Mouse (Mus musculus) hematopoietic multipotent progenitor cell, adult 10-12 weeks (in vitro differentiated cells): ENCODE measurements around the gene Lce1f. TPM values are rescaled to one million over a fixed set of nuclear protein-coding genes. Genes with fewer than 3 reads are reported as not detected.

Experiments
- polyA plus RNA-seq: library from polyadenylated mRNA; stranded (reverse); fragments of >175 nt; gene quantifications from 2 replicates; pipeline ENCODE4 v1.2.3, GENCODE M21; 2012; ENCODE audit warnings: low replicate concordance

The Lce1f gene
- not detected in 2 replicates for polyA plus RNA-seq

DNA sequence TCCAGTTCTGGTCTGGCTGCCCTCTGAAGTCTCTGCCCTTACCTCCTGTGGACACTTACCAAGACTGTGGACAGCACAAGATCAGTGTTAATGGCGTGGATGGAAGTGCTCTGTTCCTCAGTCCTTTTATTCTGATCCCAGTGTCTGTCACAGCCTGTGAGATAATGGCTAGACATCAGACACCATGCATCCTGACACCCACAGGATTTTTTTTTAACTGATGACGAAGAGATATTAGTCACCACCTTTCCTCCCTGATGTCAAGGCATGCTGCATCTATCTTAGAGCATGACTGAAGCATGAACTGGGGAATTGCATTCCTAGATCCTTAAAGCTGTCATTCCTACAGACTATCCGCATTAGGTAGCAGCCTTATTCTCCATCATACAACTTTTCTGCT lies at the start of gene Lce1f:
Gene Lce1f (minus strand): TSS at position 101 of the 400 bp plus-strand sequence.

GRCm38 (mm10) chr3:92764965-92765364 lies 44.8 kb upstream of the Lce1f start, which contains the start of gene Lce1h:
TSS of gene Lce1h (minus strand) at chr3:92765065.

GRCm38 (mm10) chr3:92752238-92752637 lies 32.1 kb upstream of the Lce1f start, which contains the start of gene Lce1g:
TSS of gene Lce1g (minus strand) at chr3:92752338.

DNA sequence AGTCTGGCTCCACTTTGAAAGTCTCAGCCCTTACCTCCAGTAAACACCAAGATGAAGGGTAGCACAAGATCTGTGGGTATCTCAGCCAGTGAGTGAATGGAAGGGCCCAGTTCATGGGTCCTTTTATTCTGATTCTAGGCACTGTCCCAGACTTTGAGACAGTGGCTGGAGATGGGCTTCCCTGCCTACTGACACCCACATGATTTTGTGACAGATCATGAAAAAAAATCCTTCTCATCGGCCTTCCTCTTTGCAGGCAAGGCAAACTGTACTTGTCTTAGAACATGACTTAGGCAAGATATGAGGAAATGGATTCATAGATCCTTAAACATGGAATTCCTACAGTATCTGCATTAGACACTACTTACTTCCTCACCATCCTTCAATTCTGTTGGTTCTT lies 18.8 kb upstream of the Lce1f start, which contains the start of gene Gm38119:
Gene Gm38119 (minus strand): TSS at position 101 of the 400 bp plus-strand sequence.

DNA sequence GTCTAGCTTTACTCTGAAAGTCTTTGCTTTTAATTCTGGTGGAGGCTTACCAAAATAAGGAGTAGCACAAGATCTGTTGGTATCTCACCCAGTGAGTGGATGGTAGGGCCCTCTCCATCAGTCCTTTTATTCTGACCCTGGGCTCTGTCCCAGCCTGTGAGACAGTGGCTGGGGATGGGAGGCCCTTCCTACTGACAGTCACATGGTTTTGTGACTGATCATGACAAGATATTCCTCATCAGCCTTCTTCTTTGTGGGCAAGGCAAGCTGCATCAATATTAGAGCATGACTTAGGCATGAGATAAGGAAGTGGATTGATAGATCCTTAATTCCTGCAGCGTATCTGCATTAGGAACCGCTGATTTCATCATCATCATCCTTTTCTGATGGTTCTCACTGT lies 11.2 kb downstream of the Lce1f start, which contains the start of gene Lce1e:
Gene Lce1e (minus strand): TSS at position 101 of the 400 bp plus-strand sequence.

GRCm38 (mm10) chr3:92687110-92687509 lies 33.0 kb downstream of the Lce1f start, which contains the start of gene Lce1d:
TSS of gene Lce1d (minus strand) at chr3:92687210.

DNA sequence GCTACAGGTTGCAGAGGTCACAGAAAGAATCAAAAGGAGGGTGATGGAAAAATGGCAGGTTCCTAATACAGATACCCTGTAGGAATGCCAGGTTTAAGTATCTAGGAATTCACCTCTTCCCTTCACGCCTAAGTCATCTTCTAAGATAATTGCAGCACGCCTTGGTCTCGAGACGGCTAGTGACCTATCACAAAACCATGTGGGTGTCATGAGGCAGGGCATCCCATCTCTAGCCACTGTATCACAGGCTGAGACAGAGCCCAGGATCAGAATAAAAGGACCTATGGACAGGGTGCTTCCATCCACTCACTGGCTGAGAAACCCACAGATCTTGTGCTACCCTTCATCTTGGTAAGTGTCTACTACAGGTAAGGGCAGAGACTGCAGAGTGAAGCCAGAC lies 41.2 kb downstream of the Lce1f start, which contains the start of gene Lce1c:
Gene Lce1c (plus strand): TSS at position 301 of the 400 bp plus-strand sequence.

GRCm38 (mm10) chr3:92670215-92670614 lies 49.9 kb downstream of the Lce1f start, which contains the start of gene Lce1a2:
TSS of gene Lce1a2 (minus strand) at chr3:92670315.

Other genes starting within 250 kb of the Lce1f start
- not detected in 2 replicates for gene Sprr1a, start 234.5 kb downstream of the Lce1f start, polyA plus RNA-seq
- gene Sprr4, start 219.9 kb downstream of the Lce1f start, polyA plus RNA-seq = not detected in 2 replicates
- gene 2310046K23Rik, start 185.8 kb downstream of the Lce1f start, polyA plus RNA-seq = not detected in 2 replicates
- gene Ivl, start 146.6 kb downstream of the Lce1f start, polyA plus RNA-seq = not detected in 2 replicates
- gene Smcp, start 131.4 kb downstream of the Lce1f start, polyA plus RNA-seq = not detected in 2 replicates
- gene 2210017I01Rik, start 112.9 kb downstream of the Lce1f start, polyA plus RNA-seq = not detected in 2 replicates
- not detected in 2 replicates for gene Lce6a, start 98.7 kb downstream of the Lce1f start, polyA plus RNA-seq
- not detected in 2 replicates for gene Lce1a1, start 72.0 kb downstream of the Lce1f start, polyA plus RNA-seq
- gene Lce1b, start 63.4 kb downstream of the Lce1f start, polyA plus RNA-seq = not detected in 2 replicates
- gene Lce1a2, start 50.0 kb downstream of the Lce1f start, polyA plus RNA-seq = not detected in 2 replicates
- gene Lce1c, start 41.1 kb downstream of the Lce1f start, polyA plus RNA-seq = not detected in 2 replicates
- not detected in 2 replicates for gene Lce1d, start 33.1 kb downstream of the Lce1f start, polyA plus RNA-seq
- not detected in 2 replicates for gene Lce1e, start 11.3 kb downstream of the Lce1f start, polyA plus RNA-seq
- gene Gm38119, start 18.7 kb upstream of the Lce1f start, polyA plus RNA-seq = not detected in 2 replicates
- not detected in 2 replicates for gene Lce1g, start 32.0 kb upstream of the Lce1f start, polyA plus RNA-seq
- not detected in 2 replicates for gene Lce1h, start 44.7 kb upstream of the Lce1f start, polyA plus RNA-seq
- not detected in 2 replicates for gene Lce1i, start 58.5 kb upstream of the Lce1f start, polyA plus RNA-seq
- not detected in 2 replicates for gene Lce1j, start 70.2 kb upstream of the Lce1f start, polyA plus RNA-seq
- gene Lce1k, start 87.5 kb upstream of the Lce1f start, polyA plus RNA-seq = not detected in 2 replicates
- gene Kprp, start 106.9 kb upstream of the Lce1f start, polyA plus RNA-seq = not detected in 2 replicates
- not detected in 2 replicates for gene Lce1l, start 130.9 kb upstream of the Lce1f start, polyA plus RNA-seq
- not detected in 2 replicates for gene 2310050C09Rik, start 149.9 kb upstream of the Lce1f start, polyA plus RNA-seq
- gene Lce3a, start 205.9 kb upstream of the Lce1f start, polyA plus RNA-seq = not detected in 2 replicates
- not detected in 2 replicates for gene Lce3b, start 212.6 kb upstream of the Lce1f start, polyA plus RNA-seq
- gene Lce3c, start 224.1 kb upstream of the Lce1f start, polyA plus RNA-seq = not detected in 2 replicates
- not detected in 2 replicates for gene Lce3d, start 237.0 kb upstream of the Lce1f start, polyA plus RNA-seq
- gene Lce3e, start 246.7 kb upstream of the Lce1f start, polyA plus RNA-seq = not detected in 2 replicates